Mouse (Mus musculus): ENCODE measurements around the gene Lzts3. TPM values are rescaled to one million over a fixed set of nuclear protein-coding genes. Genes with fewer than 3 reads are reported as not detected.

The Lzts3 gene
- polyA plus RNA-seq (2017; shearing (Covaris generic)) = 2.8 TPM

GRCm38 (mm10) chr2:130642684-130643369 is at the start of gene Lzts3:
Gene Lzts3 (minus strand): TSS chr2:130642803.

DNA sequence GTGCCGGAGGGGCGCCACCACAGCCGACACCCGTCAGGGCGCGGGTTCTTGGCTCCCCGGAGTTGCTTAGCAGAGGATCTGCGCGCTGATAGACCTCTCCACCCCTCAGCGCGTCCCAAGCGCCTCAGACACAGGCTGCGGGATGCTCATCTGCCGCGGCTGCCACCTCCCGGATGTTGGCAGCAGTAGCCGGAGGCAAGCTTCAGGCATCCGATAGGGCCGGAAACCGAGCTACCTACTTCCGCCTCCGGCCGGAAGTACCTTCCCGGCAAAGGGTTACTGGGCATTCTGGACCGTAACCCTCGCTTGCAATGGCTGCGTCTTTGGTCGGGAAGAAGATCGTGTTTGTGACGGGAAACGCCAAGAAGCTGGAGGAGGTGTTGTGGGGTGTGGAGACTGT is 25.0 kb upstream of the Lzts3 start, which contains the start of gene Itpa:
TSS of gene Itpa (plus strand) at position 52 of the 400 bp plus-strand sequence.

DNA sequence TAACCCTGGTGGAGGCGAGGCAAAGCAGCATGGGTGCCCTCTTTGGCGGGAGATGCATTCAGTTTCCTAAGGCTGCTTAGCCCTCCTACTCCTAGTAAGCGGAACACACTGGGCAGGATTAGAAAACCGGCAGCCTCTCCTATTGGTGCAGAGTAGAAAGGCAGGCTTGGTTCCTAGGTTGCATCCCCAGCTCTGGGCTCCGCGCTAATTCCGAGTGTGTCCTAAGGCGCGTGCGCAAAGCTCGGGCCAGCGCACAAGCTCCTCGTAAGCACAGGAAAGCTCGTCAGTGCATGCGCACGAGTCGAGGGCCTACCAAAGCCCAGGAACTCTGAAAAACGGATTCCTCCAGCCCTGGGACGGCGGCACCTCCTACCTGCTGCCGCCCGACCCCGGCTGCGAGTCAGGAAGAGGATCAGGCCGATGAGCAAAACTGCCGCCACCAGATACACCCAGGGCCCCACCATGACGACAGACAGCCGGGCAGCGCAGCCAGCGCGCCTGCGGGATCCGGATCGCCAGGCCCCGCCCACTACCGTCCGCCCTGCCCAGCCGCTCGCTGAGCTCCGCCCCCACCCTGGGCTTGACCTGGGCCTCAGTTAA is 21.6 kb upstream of the Lzts3 start, which contains the start of gene Ddrgk1:
TSS of gene Ddrgk1 (minus strand) at position 558 of the 600 bp plus-strand sequence.

GRCm38 (mm10) chr2:130629839-130630203 is 12.8 kb downstream of the Lzts3 start, which contains the start of the genes Fastkd5 and Ubox5:
Gene Fastkd5 (minus strand): TSS chr2:130630027.
Gene Ubox5 (minus strand): TSS chr2:130630038.

Other genes with a start within 250 kb of the Lzts3 start
- gene Cpxm1, start 245.2 kb downstream of the Lzts3 start, polyA plus RNA-seq (2017; shearing (Covaris generic)) = 0.26 TPM
- not detected for gene Gm28372, start 237.6 kb downstream of the Lzts3 start, polyA plus RNA-seq (2017; shearing (Covaris generic))
- not detected for gene 1700020A23Rik, start 237.5 kb downstream of the Lzts3 start, polyA plus RNA-seq (2017; shearing (Covaris generic))
- gene Tmem239, start 236.3 kb downstream of the Lzts3 start, polyA plus RNA-seq (2017; shearing (Covaris generic)) = not detected
- 247 TPM for gene Vps16, start 218.5 kb downstream of the Lzts3 start, polyA plus RNA-seq (2017; shearing (Covaris generic))
- gene Pced1a, start 218.1 kb downstream of the Lzts3 start, polyA plus RNA-seq (2017; shearing (Covaris generic)) = 16.8 TPM
- gene Ptpra, start 192.5 kb downstream of the Lzts3 start, polyA plus RNA-seq (2017; shearing (Covaris generic)) = 137 TPM
- gene Mrps26, start 79.1 kb downstream of the Lzts3 start, polyA plus RNA-seq (2017; shearing (Covaris generic)) = 49.8 TPM
- gene Oxt, start 66.6 kb downstream of the Lzts3 start, polyA plus RNA-seq (2017; shearing (Covaris generic)) = not detected
- gene Avp, start 60.2 kb downstream of the Lzts3 start, polyA plus RNA-seq (2017; shearing (Covaris generic)) = not detected
- gene Fastkd5, start 12.8 kb downstream of the Lzts3 start, polyA plus RNA-seq (2017; shearing (Covaris generic)) = 8.9 TPM
- gene Ubox5, start 12.8 kb downstream of the Lzts3 start, polyA plus RNA-seq (2017; shearing (Covaris generic)) = 2.9 TPM
- 136 TPM for gene Ddrgk1, start 21.9 kb upstream of the Lzts3 start, polyA plus RNA-seq (2017; shearing (Covaris generic))
- 20.1 TPM for gene Itpa, start 24.8 kb upstream of the Lzts3 start, polyA plus RNA-seq (2017; shearing (Covaris generic))
- gene Slc4a11, start 54.7 kb upstream of the Lzts3 start, polyA plus RNA-seq (2017; shearing (Covaris generic)) = not detected

Measured in effector memory CD4-positive, alpha-beta T cell, adult 5 months (primary cell).